Mouse (Mus musculus) ES-Bruce4 (cell line): ENCODE measurements around the gene Armcx6. TPM values are rescaled to one million over a fixed set of nuclear protein-coding genes. Genes with fewer than 3 reads are reported as not detected.
A peak's percentile ranks its signal among the peaks of the same experiment; 100 is the strongest.
"Not testable (repeated sequence)": the region's sequence is repeated elsewhere in the genome, so short reads cannot be mapped to it uniquely, and the experiment has no call there.

Source experiments
- H3K27ac ChIP-seq: 2 replicates; pipeline ENCODE4 v1.5.1; 2012; ENCODE audit warnings: low read length, inconsistent platforms; ENCODE audit not compliant: insufficient read depth
- H3K27me3 ChIP-seq: 2 replicates; pipeline ENCODE4 v1.6.1; 2012; ENCODE audit warnings: mild to moderate bottlenecking, low read length, inconsistent platforms; ENCODE audit not compliant: control insufficient read depth, poor library complexity, insufficient read depth, severe bottlenecking
- H3K36me3 ChIP-seq: 2 replicates; pipeline ENCODE4 v1.6.1; 2012; ENCODE audit warnings: inconsistent platforms, mild to moderate bottlenecking, low read length, moderate library complexity; ENCODE audit not compliant: control insufficient read depth, poor library complexity, insufficient read depth, severe bottlenecking
- H3K4me1 ChIP-seq: one replicate; pipeline ENCODE4 v1.8.1; 2011; ENCODE audit warnings: low read length; ENCODE audit not compliant: control insufficient read depth, insufficient read depth
- H3K4me3 ChIP-seq: 2 replicates; pipeline ENCODE4 v1.5.1; 2011; ENCODE audit warnings: low read depth, mild to moderate bottlenecking, low read length
- H3K9ac ChIP-seq: 2 replicates; pipeline ENCODE4 v1.6.1; 2012; ENCODE audit warnings: low read depth, mild to moderate bottlenecking, inconsistent platforms; ENCODE audit not compliant: poor library complexity, severe bottlenecking
- H3K9me3 ChIP-seq: replicated peaks from 2 replicates; pipeline ENCODE4 v1.6.1; 2012; ENCODE audit warnings: mild to moderate bottlenecking, low read length, inconsistent platforms; ENCODE audit not compliant: control insufficient read depth, poor library complexity, insufficient read depth, severe bottlenecking
- CTCF ChIP-seq: IDR thresholded peaks from one replicate; pipeline ENCODE4 v1.8.1; 2011; ENCODE audit warnings: low read depth, low read length
- EP300 ChIP-seq: IDR thresholded peaks from 2 replicates; pipeline ENCODE4 v1.6.1; 2011; ENCODE audit warnings: low read depth, low read length; ENCODE audit not compliant: insufficient read depth
- POLR2A ChIP-seq: IDR thresholded peaks from one replicate; pipeline ENCODE4 v1.8.1; 2011; ENCODE audit warnings: low read length; ENCODE audit not compliant: insufficient read depth
- polyA plus RNA-seq: library from polyadenylated mRNA; stranded (reverse); fragments of >200 nt; gene quantifications from 2 replicates; pipeline ENCODE4 v1.2.4, GENCODE M21; 2011; ENCODE audit warnings: low read depth; ENCODE audit not compliant: missing spikeins, insufficient read depth, insufficient read length

Gene Armcx6
- polyA plus RNA-seq, 1 experiment, result 4.4 TPM

DNA sequence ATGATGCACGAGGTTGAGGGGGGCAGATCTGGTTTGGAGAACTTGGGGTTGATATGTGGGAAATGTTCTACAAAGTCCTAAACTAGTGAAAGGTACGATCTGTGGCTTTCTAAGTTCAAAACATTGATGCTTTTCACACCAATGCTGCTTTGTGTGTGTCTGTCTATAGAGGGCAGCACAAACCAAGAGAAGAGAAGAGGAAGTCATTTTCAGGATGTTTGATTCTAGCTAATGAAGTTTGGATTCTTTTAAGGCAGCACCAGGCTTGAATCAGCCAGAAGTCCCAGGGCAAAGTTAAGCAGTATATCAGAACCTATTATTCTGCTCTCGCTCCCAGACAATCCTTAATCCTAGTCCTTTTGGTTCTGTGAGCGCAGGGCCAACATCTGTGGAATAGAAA lies 21.4 kb downstream of the Armcx6 start:
- no peak overlapping the region for H3K4me3 ChIP-seq
- no peak overlapping the region for H3K9ac ChIP-seq
- no peaks in the 10 kb centered on the region for H3K27me3 ChIP-seq
- TF ChIP-seq EP300 (no peak), CTCF (no peak), POLR2A (no peak)
- H3K9me3 ChIP-seq, result no peaks in the 10 kb centered on the region
- no peaks in the 10 kb centered on the region for H3K36me3 ChIP-seq
- H3K27ac ChIP-seq, result no peak overlapping the region
- no peaks in the 10 kb centered on the region for H3K4me1 ChIP-seq

- not testable (repeated sequence) for H3K9ac ChIP-seq, H3K27ac ChIP-seq, H3K4me1 ChIP-seq, H3K36me3 ChIP-seq, H3K27me3 ChIP-seq, H3K4me3 ChIP-seq, H3K9me3 ChIP-seq
Measured at GRCm38 (mm10) chrX:134723762-134724161, 27.5 kb downstream of the Armcx6 start.

GRCm38 (mm10) chrX:134718524-134718923 lies 32.7 kb downstream of the Armcx6 start:
- Histone ChIP-seq H3K9ac (peak overlapping the region; percentile 70), H3K27ac (peak overlapping the region; percentile 36; the same call in 1 of the 2 replicates), H3K4me3 (peak overlapping the region; percentile 75), H3K27me3 (no peaks in the 10 kb centered on the region), H3K36me3 (peaks cover 8% of the 10 kb centered on the region), H3K4me1 (no peaks in the 10 kb centered on the region), H3K9me3 (no peaks in the 10 kb centered on the region)
- TF ChIP-seq CTCF (no peak), POLR2A (no peak), EP300 (no peak)

DNA sequence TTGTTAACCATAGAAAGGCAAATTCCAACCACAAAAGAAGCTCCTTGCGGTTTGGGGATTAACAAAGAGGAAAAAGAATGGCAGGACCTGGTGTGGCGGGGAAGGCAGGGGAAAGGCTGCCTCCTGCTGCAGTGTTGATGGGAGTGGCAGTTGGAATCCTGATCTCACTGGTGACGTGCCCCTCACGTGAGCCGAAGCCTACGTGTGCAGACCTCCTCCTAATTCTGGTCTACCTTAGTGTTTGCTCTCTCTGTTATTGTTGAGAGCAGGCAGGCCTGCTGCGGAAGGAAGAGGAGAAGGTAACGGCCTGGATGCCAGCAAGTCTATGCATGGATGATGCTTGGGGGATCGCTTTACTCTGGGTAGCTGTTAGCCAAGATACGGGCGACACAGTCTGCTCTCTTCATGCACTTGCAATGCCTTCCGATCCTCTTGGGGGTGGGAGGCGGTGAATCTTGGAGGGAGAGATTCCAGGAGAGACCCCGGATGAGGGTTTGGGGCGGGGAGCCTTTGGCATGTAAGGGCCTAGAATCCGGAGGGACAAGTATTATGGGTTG lies 33.4 kb downstream of the Armcx6 start, which contains the start of gene Armcx1:
TSS of gene Armcx1 (plus strand) at position 212 of the 557 bp plus-strand sequence.
- Histone ChIP-seq H3K9me3 (no peaks in the 10 kb centered on the region), H3K36me3 (peaks cover 8% of the 10 kb centered on the region)
- peak; percentile 87 for TF ChIP-seq POLR2A
- TF ChIP-seq EP300, result peak; percentile 94
- TF ChIP-seq CTCF, result no peak

DNA sequence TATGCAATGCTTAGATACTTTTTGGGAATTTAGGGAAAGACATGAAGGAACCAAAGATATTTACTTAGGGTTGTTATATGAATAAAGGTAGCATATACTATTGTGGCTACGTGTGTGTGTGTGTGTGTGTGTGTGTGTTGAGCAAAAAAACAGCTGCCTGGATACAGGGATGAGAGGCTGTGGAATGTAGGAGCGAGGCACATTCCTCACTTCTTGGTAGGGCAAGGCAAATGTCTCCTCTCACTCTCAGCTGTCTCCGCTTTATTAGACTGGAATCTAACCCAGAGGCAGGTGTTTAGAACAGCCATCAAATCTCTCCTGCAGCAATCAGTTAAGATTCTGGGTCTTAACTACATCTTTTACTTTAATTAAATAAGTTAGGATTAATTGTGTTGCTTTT lies 34.4 kb downstream of the Armcx6 start:
- TF ChIP-seq POLR2A, result no peak
- no peak for TF ChIP-seq EP300
- TF ChIP-seq CTCF, result no peak
- no peak overlapping the region for H3K9ac ChIP-seq
- H3K27ac ChIP-seq, result no peak overlapping the region; the same call in 1 of the 2 replicates
- H3K4me1 ChIP-seq, result no peaks in the 10 kb centered on the region
- no peaks in the 10 kb centered on the region for H3K9me3 ChIP-seq
- H3K27me3 ChIP-seq, result no peaks in the 10 kb centered on the region
- peaks cover 8% of the 10 kb centered on the region for H3K36me3 ChIP-seq
- H3K4me3 ChIP-seq, result no peak overlapping the region

More for the DNA sequence above, 33.4 kb downstream of the Armcx6 start, which contains the start of gene Armcx1:
- Histone ChIP-seq H3K27me3 (no peaks in the 10 kb centered on the region), H3K9ac (peak within 1 kb of the TSS; percentile 70), H3K27ac (peak within 1 kb of the TSS; percentile 76), H3K4me3 (peak within 1 kb of the TSS; percentile 75), H3K4me1 (no peaks in the 10 kb centered on the region)

Other genes with a start within 250 kb of the Armcx6 start
- 45.3 and 54.9 TPM in 2 replicates for gene Timm8a1, start 209.6 kb downstream of the Armcx6 start, polyA plus RNA-seq
- gene Btk, start 167.8 kb downstream of the Armcx6 start, polyA plus RNA-seq, result not detected in 2 replicates
- gene Rpl36a, start 165.8 kb downstream of the Armcx6 start, polyA plus RNA-seq, result 1,186 and 1,244 TPM in 2 replicates
- gene Gla, start 150.3 kb downstream of the Armcx6 start, polyA plus RNA-seq, result 8.1 and 8.8 TPM in 2 replicates
- gene Hnrnph2, start 150.2 kb downstream of the Armcx6 start, polyA plus RNA-seq, result 114 and 125 TPM in 2 replicates
- gene Armcx4, start 64.9 kb downstream of the Armcx6 start, polyA plus RNA-seq, result 9.8 and 11.1 TPM in 2 replicates
- gene Armcx1, start 33.5 kb downstream of the Armcx6 start, polyA plus RNA-seq, result 29.5 and 37.7 TPM in 2 replicates
- 14.6 and 19.1 TPM in 2 replicates for gene Armcx3, start 5.2 kb upstream of the Armcx6 start, polyA plus RNA-seq
- 32.3 and 34.0 TPM in 2 replicates for gene Armcx2, start 57.8 kb upstream of the Armcx6 start, polyA plus RNA-seq
- gene Nxf2, start 213.3 kb upstream of the Armcx6 start, polyA plus RNA-seq, result 0.29 and 0.45 TPM in 2 replicates